Mouse (Mus musculus) lung, postnatal 36 days (tissue): ENCODE measurements around the gene Ddx27.
A peak's percentile ranks its signal among the peaks of the same experiment; 100 is the strongest.

ENCODE experiments used
- DNase-seq: peaks from one replicate; pipeline ENCODE4 v3.0.0; 2022; ENCODE audit warnings: mixed read lengths

Gene Ddx27

DNA sequence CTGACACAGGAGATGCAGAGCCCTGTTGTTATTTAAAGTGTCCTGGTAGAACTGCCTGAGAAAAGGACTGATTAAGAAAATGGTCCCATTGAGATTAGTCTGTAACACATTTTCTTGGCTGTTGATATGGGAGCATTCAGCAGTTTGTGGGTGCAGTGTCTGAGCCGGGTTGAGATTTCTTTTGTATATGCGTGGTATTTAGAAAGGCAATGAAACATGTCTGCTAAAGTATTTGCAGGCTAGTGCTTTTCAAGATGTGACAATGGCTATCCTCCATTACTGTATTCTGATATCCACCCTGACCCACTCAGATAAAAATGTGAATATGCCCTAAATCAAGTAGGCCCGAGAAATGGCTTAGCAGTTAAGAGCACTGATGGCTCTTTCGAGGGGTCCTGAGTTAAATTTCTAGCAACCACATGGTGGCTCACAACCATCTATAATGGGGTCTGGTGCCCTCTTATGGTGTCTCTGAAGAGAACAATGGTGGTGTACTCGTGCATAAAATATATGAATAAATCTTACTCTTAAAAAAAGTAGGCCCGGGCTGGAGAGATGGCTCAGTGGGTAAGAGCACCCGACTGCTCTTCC, 49.0 kb downstream of the Ddx27 start:
- DNase-seq: no peak

DNA sequence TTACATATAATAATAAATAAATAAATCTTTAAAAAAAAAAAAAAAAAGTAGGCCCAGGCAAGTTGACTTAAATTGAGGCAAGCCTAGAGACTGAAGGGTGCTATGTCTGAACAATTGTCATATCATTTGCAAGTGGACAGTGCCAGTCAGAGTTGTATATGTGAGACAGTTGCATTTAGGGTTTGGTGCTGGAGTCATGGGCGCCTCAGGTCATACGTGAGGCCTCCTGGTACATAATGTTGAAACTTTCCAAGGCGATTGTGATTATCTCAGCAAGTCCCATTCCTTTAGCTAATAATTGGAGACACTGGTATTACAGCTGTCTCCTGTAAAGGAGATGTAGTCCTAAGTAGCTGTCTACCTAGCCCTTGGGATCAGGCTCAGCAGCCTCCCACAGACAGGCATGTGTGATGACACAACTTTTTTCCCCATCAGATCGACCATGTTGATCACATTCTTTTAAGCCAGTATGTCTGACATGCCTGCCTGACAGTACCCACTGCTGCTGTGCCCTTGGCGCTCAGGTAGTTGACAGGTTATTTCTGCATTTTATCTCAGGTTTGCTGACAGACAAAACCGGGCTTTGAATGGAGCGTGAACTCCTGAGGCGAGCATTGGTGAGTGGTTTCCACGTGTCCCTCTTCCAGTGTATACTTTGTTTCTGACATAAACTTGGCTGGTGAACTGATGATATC, 49.8 kb downstream of the Ddx27 start:
- no peak for DNase-seq

DNA sequence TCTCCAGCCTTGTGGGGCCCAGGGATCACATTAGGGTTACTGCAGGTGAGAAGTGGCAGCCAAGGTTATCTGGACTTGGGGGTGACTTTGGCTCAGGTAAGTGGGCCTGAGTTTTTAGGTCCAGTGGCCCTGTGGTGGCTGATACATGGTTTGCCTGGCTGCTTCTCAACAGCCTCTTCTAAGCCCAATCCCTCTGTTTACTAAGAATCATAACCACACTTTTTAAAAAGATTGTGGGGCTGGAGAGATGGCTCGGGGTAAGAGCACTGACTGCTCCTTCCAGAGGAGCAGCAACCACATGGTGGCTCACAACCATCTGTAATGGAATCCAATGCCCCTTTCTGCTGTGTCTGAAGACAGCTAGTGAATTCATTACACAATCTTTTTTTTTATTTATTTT, 51.0 kb downstream of the Ddx27 start:
- no peak for DNase-seq

DNA sequence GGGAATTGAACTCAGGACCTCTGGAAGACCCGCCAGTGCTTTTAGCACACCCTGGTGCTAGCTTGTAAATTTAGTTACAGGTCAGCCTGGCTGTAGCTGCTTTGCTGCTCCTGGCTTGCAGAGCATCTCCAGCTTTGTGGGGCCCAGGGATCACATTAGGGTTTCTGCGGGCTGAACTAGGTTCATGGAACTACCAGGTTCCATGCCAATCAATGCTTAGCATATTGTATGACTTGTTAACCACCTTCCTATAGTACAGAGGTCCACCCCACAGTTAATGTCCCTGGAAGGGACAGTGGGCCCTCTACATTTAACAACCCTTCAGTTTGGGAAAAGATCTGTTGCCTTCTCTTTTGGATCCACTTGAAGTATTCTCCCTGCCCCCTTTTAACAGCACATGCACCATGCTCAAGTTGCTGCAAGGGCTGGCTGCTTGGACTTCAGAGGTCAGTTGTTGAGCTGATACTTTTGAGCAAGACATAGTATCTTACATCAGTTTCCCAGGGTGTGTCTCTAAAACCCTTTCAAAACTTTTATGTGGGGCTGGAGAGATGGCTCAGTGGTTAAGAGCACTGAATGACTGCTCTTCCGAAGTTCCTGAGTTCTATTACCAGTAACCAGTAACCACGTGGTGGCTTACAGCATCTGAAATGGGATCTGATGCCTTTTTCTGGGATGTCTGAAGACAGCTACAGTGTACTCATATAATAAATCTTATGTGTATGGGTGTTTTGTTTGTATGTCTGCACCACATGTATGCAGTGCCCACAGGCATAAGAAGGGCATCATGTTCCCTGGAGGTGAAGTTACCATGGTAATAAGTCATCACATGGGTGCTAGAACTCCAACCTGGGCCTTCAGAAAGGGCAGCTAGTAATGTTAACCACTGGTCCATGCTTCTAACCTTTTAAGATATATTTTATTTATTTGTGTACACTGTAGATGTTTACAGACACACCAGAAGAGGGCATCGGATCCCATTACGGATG, 51.8 kb downstream of the Ddx27 start:
- no peak for DNase-seq

DNA sequence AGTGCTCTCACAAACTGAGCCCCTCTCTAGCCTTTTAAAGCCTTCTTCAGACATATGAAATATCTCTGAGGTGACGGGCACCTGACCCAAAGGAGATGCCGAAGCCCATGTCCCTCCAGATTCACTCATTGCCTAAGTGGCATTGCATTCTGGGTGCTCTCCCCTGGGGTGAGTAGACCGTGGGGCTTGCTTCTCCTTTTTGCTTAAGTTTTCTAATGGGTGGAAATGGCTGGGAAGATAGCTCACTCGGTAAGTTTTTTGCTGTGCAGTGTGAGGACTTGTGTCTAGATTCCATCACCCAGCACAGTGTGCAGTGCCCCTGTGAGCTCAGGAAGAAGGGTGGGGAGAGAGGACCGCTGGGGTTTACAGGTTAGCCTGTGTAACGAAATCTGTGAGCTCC, 52.6 kb downstream of the Ddx27 start:
- DNase-seq: no peak

DNA sequence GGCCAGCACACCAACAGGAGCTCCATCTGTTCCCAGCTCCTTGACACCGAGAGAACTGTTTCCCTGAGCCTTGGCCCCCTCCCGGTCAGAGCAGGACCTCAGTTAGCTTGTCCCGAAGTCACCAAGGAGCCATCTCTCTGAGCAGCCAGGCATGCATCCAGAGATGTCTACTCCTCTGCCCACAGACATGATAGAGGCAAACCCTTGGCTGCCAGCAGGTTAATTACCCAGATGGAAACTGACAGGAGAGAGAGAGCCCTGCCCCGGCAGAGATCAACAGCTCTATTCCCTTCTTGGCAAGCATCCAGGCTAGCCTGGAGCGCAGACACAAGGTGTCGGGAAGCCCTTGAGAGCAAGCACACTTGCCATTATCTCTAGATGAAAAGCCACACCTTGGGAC, 55.3 kb downstream of the Ddx27 start:
- no peak for DNase-seq

DNA sequence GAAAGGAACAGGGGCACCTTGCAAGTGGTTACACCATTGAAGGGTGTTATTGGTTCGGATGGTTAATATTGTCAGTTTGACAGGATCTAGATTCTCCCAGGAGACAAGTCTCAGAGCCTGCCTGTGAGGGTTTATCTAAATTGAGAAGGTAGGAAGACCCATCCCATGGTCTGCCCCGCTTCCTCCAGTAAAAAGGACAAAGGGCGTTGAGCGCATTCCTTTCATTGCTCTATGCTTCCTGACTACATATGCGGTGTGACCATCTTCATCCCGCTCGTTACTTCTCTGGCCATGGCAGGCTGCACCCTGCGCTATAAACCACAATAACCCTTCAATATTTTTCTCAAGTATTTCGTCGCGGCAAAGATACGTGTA, 56.3 kb downstream of the Ddx27 start:
- DNase-seq: no peak

DNA sequence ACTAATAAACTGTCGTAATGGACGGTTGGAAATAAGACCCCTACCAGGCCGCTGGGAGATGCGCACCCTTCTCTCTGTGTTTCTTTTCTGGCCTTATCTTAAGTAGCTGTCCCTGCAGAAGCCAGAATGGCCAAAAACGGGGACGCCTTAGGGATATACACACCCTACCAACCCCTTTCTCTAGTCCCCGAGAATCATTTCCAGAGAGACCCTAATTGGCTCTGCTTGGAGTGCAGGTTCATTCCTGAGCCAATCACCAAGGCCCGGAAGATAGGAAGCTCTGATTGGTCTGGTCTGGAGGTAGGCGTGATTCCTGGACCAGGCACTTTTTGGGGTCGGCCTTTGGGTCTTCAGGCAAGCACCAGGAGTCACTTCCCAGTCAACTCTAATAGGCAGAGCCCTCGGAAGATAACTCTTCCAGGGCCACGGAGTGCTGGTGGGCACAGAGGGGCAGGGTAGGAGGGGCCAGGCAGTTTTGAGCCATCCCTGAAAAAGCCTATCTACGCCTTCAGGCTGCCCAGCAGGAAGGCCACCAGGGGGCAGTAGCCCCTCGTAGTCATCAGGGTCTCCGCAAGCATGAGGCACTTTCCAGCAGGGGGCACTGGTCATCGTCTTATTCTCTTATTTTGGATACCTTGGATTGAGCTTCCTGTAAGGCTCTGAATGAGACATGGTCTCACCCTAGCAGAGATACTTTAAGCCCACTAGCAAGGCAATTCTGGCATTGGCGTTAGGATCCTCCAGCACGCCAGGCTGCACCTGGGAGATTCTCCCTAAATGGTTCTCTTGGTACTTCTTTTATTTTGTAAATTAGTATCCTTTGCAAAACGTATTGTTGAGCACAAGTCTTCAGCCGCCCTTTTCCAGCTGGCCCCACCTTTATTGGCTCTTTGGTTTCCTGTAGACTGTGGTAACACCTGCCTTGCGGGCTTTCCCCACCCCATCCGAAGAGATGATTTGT, 56.9 kb downstream of the Ddx27 start:
- DNase-seq: peak; percentile 98

DNA sequence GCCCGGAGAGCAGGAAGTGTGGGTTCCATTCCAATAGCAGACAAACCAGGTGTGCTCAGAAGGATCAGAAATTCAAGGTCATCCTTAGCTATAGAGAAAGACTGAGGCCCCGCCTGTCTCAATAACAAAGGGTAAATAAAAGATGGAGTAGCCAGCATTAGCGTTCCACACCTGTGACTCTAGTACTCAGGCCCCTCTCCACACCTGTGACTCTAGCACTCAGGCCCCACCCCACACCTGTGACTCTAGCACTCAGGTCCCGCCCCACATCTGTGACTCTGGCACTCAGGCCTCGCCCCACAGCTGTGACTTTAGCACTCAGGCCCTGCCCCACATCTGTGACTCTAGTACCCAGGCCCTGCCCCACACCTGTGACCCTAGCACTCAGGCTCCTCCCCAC, 59.6 kb downstream of the Ddx27 start:
- DNase-seq: no peak

DNA sequence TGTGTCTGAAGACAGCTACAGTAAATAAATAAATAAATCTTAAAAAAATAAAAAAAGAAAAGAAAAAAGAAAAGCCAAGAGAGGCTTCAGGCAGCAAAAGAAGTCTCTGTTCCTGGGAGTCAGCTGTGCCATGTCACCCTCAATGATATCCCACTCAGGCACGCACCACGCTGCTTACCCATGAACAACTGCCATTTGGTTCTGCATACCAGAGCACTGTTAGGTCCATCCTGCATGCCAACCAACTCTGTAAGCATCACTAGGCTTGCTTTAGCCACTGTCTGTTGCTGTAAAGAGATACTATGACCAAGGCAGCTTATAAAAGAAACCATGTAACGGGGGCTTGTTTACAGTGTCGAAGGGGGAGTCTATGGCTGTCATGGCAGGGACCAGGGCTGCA, 61.4 kb downstream of the Ddx27 start:
- no peak for DNase-seq

DNA sequence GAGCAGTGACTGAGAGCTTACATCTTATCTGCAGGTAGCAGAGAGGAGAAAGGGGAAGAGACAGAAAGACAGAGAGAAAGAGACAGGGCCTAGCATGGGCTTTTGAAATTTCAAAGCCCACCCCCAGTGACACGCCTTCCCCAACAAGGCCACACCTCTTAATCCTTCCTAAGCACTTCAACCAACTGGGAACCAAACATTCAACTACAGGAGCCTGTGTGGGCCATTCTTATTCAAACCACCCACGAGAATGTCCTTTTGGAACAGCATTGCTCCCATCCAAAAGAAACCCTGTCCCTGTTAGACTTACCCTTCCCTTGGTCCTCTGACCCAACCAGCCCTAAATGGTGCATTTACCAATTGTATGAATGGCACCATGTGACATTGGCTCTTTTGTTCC, 61.8 kb downstream of the Ddx27 start:
- no peak for DNase-seq

DNA sequence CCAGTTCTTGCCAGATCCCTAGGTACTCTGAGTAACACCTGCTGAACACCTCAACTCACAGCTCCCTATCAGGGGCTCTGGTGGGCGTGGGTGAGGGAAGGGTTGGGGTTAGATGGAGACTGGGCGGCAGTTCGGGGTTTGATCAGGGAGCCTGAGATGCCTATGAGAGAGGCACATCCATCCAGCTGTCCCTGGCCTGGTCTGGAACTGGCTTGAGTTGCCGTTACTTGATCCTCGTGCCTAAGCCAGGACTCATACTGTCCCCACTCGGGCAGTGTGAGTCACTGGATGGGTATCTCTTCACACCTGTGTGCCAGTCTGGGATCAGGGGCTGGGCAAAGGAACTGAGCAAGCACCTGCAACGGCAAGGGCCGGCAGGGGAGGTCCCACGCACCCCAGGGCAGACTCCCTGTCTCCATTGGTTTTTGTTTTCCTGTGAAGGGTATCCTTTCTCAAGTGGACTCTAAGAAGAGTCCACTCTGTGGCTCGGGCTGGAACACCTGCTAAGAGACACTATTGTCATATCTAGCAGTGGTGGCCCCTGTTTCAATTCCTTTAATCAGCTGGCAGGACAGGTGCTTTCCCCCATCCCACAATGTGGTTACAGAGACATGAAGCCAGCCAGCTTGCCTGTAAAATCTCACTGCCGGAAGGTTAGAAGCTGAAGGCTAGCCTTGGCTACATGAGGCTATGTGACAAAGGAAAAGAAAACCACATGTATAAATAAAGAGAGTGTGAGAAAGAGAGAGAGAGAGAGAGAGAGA, 62.4 kb downstream of the Ddx27 start:
- DNase-seq: no peak

DNA sequence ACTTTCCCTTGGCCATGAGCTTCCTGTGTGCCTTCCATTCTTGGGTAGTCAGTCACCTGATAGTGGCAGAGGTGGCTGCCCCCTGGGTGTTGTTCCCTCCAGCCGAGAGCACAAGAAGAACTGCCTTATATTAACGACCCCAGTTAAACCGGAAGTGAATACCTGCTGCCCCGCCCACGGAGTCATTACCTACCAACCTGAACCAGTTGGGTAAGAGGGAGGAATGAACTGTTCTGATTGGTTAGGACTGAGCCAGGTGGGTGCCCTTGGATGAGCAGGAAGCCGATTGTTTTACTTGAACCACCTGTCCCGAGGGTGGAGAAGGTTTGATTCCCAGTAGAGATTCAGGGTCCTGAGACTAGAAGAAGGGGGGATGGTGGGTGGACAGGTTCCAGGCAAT, 63.5 kb downstream of the Ddx27 start:
- DNase-seq: no peak

DNA sequence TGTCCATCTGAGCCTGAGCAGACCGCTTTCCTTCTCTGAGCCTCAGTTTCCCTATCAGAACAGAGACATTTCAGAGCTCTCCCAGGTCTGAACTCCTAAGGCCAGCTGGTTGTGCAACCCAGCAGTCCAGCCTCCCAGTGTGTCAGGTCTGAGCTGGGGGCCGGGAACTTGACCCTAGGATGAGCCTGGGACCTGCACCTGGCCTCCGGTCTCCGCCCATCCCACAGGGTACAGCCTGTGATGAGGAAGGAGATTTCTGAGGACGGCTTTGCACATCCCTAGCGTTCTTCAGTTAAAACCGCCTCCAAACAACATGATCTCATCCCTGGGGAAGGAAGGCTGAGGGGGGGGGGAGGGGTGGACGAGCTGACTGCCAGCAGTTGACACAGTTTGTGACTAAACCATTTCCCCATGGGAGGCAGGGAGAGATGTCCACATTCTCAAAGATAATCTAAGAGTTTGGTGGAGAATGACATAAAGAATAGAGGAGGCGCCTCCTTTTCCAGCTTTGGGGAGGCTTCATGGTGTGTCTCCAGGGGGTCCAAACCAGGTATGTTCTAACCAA, 64.0 kb downstream of the Ddx27 start:
- no peak for DNase-seq

DNA sequence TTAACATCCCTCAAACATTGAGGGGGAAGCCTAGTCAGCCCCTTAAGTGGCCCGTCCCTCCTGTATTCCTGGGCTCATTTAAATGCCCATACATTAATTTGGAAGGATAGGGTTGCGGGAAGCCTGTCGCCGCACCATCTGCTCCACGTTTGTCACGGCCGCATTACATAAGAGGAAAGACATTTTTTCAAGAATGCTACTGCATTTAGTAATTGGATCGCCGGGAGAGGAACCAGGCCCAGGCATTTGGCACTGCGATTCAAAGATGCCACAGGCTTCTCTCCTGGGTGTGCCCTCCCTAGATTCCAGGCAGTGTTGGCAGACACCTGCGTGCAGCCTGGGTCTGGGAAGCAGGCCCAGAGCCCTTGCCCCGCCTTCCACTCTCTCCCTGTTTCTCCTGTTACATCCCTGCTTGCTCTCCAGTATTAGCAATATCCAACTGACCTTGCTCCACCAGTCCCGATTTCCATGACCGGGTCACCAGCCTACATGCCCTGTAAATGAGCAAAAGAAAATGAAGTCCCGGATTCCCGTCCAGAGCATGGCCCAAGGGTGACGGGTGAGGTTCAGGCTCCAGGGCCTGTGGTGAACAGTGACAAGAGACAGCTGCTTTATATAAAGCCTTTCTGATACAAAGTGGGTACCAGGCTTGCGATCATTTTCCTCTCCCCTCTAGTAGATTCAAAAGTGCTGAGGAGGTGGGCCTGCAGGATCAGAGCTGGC, 64.7 kb downstream of the Ddx27 start:
- DNase-seq: peak; percentile 50

DNA sequence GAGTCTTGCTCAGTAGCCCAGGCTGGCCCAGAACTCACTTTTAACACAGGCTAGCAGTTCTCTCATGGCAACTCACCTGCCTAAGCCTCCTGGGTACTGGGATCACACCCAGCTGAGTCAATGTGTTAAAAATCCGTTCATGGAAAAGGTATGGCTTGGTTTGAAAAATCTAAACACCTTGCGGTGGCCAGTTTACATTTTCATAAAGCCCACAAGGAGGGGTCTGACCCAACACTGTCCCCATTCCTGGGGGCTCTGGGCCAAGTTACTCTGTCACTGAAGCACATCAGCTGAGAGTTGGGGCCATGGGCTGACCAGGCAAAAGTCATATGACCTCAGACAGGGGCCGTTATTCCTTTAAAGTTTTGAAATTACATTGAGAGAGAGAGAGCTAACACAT, 65.4 kb downstream of the Ddx27 start:
- no peak for DNase-seq

DNA sequence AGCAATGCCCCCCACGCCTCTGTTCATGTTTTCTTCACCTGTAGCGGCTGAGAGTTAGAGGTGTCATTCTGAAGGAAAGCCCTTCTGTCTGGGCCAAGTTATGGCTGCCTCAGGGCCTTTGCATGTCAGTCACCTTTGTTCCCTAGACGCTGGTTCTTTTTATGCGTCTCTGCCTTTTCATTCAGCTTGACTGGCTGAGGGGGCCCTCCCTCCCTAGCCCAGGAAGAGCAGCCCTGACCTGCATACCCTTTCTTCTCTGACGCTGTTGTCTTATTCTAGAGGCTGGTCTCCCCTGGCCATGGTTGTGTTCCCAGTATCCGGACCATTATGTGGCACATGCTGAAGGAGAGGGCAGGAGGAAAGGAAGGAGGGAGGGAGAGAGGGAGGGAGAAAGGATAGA, 66.1 kb downstream of the Ddx27 start:
- DNase-seq: no peak

DNA sequence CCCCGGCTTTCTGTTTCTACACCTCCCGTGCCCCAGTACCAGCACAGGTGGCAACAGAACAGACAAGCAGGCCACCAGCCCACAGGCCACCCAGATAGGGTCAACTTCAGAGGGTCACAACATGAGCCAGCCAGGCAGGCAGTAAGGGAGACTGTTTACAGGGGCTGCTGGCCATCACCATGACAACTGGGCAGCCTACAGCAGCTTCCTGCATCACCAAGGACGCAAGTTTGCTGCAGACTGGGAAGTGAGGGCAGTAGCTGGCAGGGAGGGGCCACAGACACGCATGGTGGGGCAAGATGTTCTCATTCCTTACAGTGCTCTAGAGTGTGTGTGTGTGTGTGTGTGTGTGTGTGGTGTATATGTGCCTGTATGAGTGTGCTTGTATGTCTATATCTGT, 66.6 kb downstream of the Ddx27 start:
- peak; percentile 51 for DNase-seq
